Mouse (Mus musculus) cerebellum, adult (tissue): ENCODE data around the gene Ptprn.
"Not testable (repeated sequence)": the region's sequence is repeated elsewhere in the genome, so short reads cannot be mapped to it uniquely, and the experiment has no call there.

Experiments used
- ATAC-seq: cut with Nextera tagmentation; 2 replicates; pipeline ENCODE4 v1.9.2; 2017; ENCODE audit warnings: mild to moderate bottlenecking, moderate library complexity, mixed read lengths; ENCODE audit not compliant: insufficient number of reproducible peaks, low FRiP score, low TSS enrichment

Gene Ptprn

GRCm38 (mm10) chr1:75253849-75254624, 10.3 kb downstream of the Ptprn start:
- no peak; the same call in 1 of the 2 replicates for ATAC-seq

- ATAC-seq = no peak
Observed at GRCm38 (mm10) chr1:75253029-75253428, 11.3 kb downstream of the Ptprn start.

- no peak for ATAC-seq
Observed at GRCm38 (mm10) chr1:75252308-75252707, 12.0 kb downstream of the Ptprn start.

GRCm38 (mm10) chr1:75251112-75251970, 13.0 kb downstream of the Ptprn start:
- ATAC-seq = peak; percentile 52

- ATAC-seq = no peak
Observed at GRCm38 (mm10) chr1:75250498-75250897, 13.8 kb downstream of the Ptprn start.

GRCm38 (mm10) chr1:75248041-75248772, 16.1 kb downstream of the Ptprn start:
- no peak for ATAC-seq

- ATAC-seq = no peak
Observed at GRCm38 (mm10) chr1:75247071-75247930, 17.0 kb downstream of the Ptprn start.

- peak; percentile 54; the same call in 1 of the 2 replicates for ATAC-seq
Observed at GRCm38 (mm10) chr1:75244836-75245235, 19.5 kb downstream of the Ptprn start.

GRCm38 (mm10) chr1:75244175-75244826, 20.0 kb downstream of the Ptprn start:
- no peak for ATAC-seq

GRCm38 (mm10) chr1:75243411-75243810, 20.9 kb downstream of the Ptprn start:
- no peak for ATAC-seq

GRCm38 (mm10) chr1:75239591-75239990, 24.7 kb downstream of the Ptprn start:
- no peak for ATAC-seq

GRCm38 (mm10) chr1:75236117-75237050, 27.9 kb downstream of the Ptprn start, which contains the start of gene Dnajb2:
Dnajb2 (plus strand) TSS chr1:75236406.
- ATAC-seq = peak; percentile 74

GRCm38 (mm10) chr1:75234606-75235005, 29.7 kb downstream of the Ptprn start:
- peak; percentile 68; the same call in 1 of the 2 replicates for ATAC-seq

- not testable (repeated sequence) for ATAC-seq
Observed at GRCm38 (mm10) chr1:75232489-75232888, 31.8 kb downstream of the Ptprn start.

- ATAC-seq = no peak
Observed at GRCm38 (mm10) chr1:75231664-75232152, 32.6 kb downstream of the Ptprn start, which contains the start of gene A630095N17Rik. A630095N17Rik (minus strand) TSS chr1:75232102.

- ATAC-seq = no peak
Observed at GRCm38 (mm10) chr1:75231224-75231623, 33.1 kb downstream of the Ptprn start.

GRCm38 (mm10) chr1:75230335-75230994, 33.8 kb downstream of the Ptprn start:
- ATAC-seq = no peak
